Mouse (Mus musculus) MEL (cell line): ENCODE measurements around the gene Dhx30. TPM values are rescaled to one million over a fixed set of nuclear protein-coding genes. Genes with fewer than 3 reads are reported as not detected.

Source experiments
- DNase-seq: peaks from one replicate; pipeline ENCODE4 v3.0.0; 2011; ENCODE audit warnings: low read depth, low spot score
- H3K27ac ChIP-seq: 2 replicates; pipeline ENCODE4 v1.5.1; 2012; ENCODE audit warnings: low read depth, mild to moderate bottlenecking, control low read depth, low read length, moderate library complexity; ENCODE audit not compliant: control insufficient read depth
- H3K27me3 ChIP-seq, 2 experiments: fragments of 150-350 bp in 1 of 2; sonication (generic) in 1 of 2; 2 replicates each; pipeline ENCODE4 v1.6.1; 2012; ENCODE audit warnings: low read length in 2 of 2, mild to moderate bottlenecking in 2 of 2, improper control_type of control experiment in 1 of 2, moderate library complexity in 1 of 2; ENCODE audit not compliant: insufficient read depth in 2 of 2, control insufficient read depth in 1 of 2
- H3K36me3 ChIP-seq, 2 experiments: 2 replicates each; pipeline ENCODE4 v1.6.1; 2012 to 2014; ENCODE audit warnings: low read length in 2 of 2, improper control_type of control experiment in 1 of 2, inconsistent platforms in 1 of 2, mild to moderate bottlenecking in 1 of 2; ENCODE audit not compliant: insufficient read depth in 2 of 2, control insufficient read depth in 1 of 2
- H3K4me1 ChIP-seq, 2 experiments: fragments of 150-350 bp in 1 of 2; sonication (generic) in 1 of 2; 2 replicates each; pipeline ENCODE4 v1.6.1; 2012; ENCODE audit warnings: low read length in 2 of 2, improper control_type of control experiment in 1 of 2, mild to moderate bottlenecking in 1 of 2; ENCODE audit not compliant: insufficient read depth in 2 of 2, control insufficient read depth in 1 of 2
- H3K4me3 ChIP-seq, 2 experiments: fragments of 150-350 bp in 1 of 2; sonication (generic) in 1 of 2; 2 replicates each; pipeline ENCODE4 v1.5.1; 2012; ENCODE audit warnings: low read depth in 2 of 2, low read length in 2 of 2, mild to moderate bottlenecking in 2 of 2, moderate library complexity in 2 of 2, control low read depth in 1 of 2, improper control_type of control experiment in 1 of 2; ENCODE audit not compliant: control insufficient read depth in 1 of 2, insufficient read depth in 1 of 2
- H3K79me2 ChIP-seq: 2 replicates; pipeline ENCODE4 v1.6.1; 2012; ENCODE audit warnings: mild to moderate bottlenecking, low read length, moderate library complexity; ENCODE audit not compliant: control insufficient read depth, poor library complexity, insufficient read depth
- H3K9ac ChIP-seq: 2 replicates; pipeline ENCODE4 v1.6.1; 2012; ENCODE audit warnings: low read depth, mild to moderate bottlenecking, control low read depth, low read length, moderate library complexity; ENCODE audit not compliant: control insufficient read depth, poor library complexity, severe bottlenecking
- H3K9me3 ChIP-seq: fragments of 150-350 bp; sonication (generic); replicated peaks from 2 replicates; pipeline ENCODE4 v1.6.1; 2012; ENCODE audit warnings: mild to moderate bottlenecking, low read length, improper control_type of control experiment, moderate library complexity; ENCODE audit not compliant: insufficient read depth
- EP300 ChIP-seq, 2 experiments: IDR thresholded peaks; 2 replicates each; pipeline ENCODE4 v1.6.1; 2011; ENCODE audit warnings: improper control_type of control experiment in 2 of 2, low read length in 2 of 2, low read depth in 1 of 2, mild to moderate bottlenecking in 1 of 2
- HCFC1 ChIP-seq: IDR thresholded peaks from 2 replicates; pipeline ENCODE4 v1.6.1; 2012; ENCODE audit warnings: low read depth, mild to moderate bottlenecking, inconsistent platforms, low read length, improper control_type of control experiment, moderate library complexity
- JUND ChIP-seq: IDR thresholded peaks from 2 replicates; pipeline ENCODE4 v1.6.1; 2011; ENCODE audit warnings: low read depth, mild to moderate bottlenecking, improper control_type of control experiment, low read length
- MAZ ChIP-seq: IDR thresholded peaks from 2 replicates; pipeline ENCODE4 v1.6.1; 2012; ENCODE audit warnings: low read depth, mild to moderate bottlenecking, inconsistent platforms, low read length, improper control_type of control experiment
- MEF2A ChIP-seq: IDR thresholded peaks from 2 replicates; pipeline ENCODE4 v1.6.1; 2014; ENCODE audit warnings: low read depth, mild to moderate bottlenecking, inconsistent platforms, low read length, improper control_type of control experiment; ENCODE audit not compliant: poor library complexity, insufficient replicate concordance, severe bottlenecking; ENCODE audit errors: extremely low read depth
- NELFE ChIP-seq: IDR thresholded peaks from 2 replicates; pipeline ENCODE4 v1.6.1; 2011; ENCODE audit warnings: low read depth, low read length, improper control_type of control experiment
- POLR2AphosphoS2 ChIP-seq: IDR thresholded peaks from 2 replicates; pipeline ENCODE4 v1.6.1; 2011; ENCODE audit warnings: low read length, improper control_type of control experiment
- SIN3A ChIP-seq: IDR thresholded peaks from 2 replicates; pipeline ENCODE4 v1.6.1; 2012; ENCODE audit warnings: low read length, improper control_type of control experiment, inconsistent platforms
- USF2 ChIP-seq, 2 experiments: IDR thresholded peaks; 2 replicates each; pipeline ENCODE4 v1.6.1; 2011 to 2012; ENCODE audit warnings: improper control_type of control experiment in 2 of 2, low read length in 2 of 2, borderline replicate concordance in 1 of 2, inconsistent platforms in 1 of 2, low read depth in 1 of 2, mild to moderate bottlenecking in 1 of 2; ENCODE audit not compliant: insufficient read depth in 1 of 2
- polyA plus RNA-seq, 2 experiments: library from polyadenylated mRNA; stranded (reverse) in 1 of 2; unstranded in 1 of 2; fragments of >175 nt in 1 of 2; fragments of >200 nt in 1 of 2; gene quantifications; 2 replicates each; pipeline versions ENCODE4 v1.2.1 to v1.2.4; 2012; ENCODE audit warnings: low replicate concordance in 2 of 2, low read depth in 1 of 2; ENCODE audit not compliant: insufficient read length in 2 of 2, insufficient read depth in 1 of 2, missing spikeins in 1 of 2
- total RNA-seq: library from RNA; depleted of rRNA; stranded (reverse); fragments of 300-350 nt; gene quantifications from 2 replicates; pipeline ENCODE4 v1.2.3, GENCODE M21; 2012

The Dhx30 gene
- total and polyA plus RNA-seq, 3 experiments, result 113 to 126 TPM; not detected in 1

GRCm38 (mm10) chr9:110044373-110044772 is 73.3 kb downstream of the Dhx30 start:
- no peaks in the 10 kb centered on the region for H3K27me3 ChIP-seq
- H3K79me2 ChIP-seq, result no peaks in the 10 kb centered on the region
- H3K9me3 ChIP-seq, result no peaks in the 10 kb centered on the region
- DNase-seq, result no peak
- H3K27ac ChIP-seq, result no peak overlapping the region
- TF ChIP-seq USF2 (IDR thresholded peaks at IDR 0.05; ENCODE audit: borderline replicate concordance in 1 of 2, insufficient read depth in 1 of 2, low read depth in 1 of 2, low read length in 2 of 2), result no peak
- no peak for TF ChIP-seq MAZ
- TF ChIP-seq NELFE, result no peak
- TF ChIP-seq JUND, result no peak
- H3K36me3 ChIP-seq, result no peaks in the 10 kb centered on the region; a peak in 1 of 4 replicates
- no peak overlapping the region for H3K9ac ChIP-seq
- H3K4me1 ChIP-seq, result no peaks in the 10 kb centered on the region
- no peak overlapping the region for H3K4me3 ChIP-seq

- no peaks in the 10 kb centered on the region for H3K27me3 ChIP-seq
- no peak for DNase-seq
- H3K79me2 ChIP-seq, result no peaks in the 10 kb centered on the region
- H3K9ac ChIP-seq, result no peak overlapping the region
- no peak for TF ChIP-seq POLR2AphosphoS2
- H3K4me3 ChIP-seq, result no peak overlapping the region
- H3K4me1 ChIP-seq, result peaks cover 0 to 13% of the 10 kb centered on the region in 2 experiments; a peak in 1 of 4 replicates
- no peak overlapping the region; the same call in 1 of the 2 replicates for H3K27ac ChIP-seq
- H3K36me3 ChIP-seq, result peaks cover 0 to 7% of the 10 kb centered on the region in 2 experiments; a peak in 2 of 4 replicates
- no peaks in the 10 kb centered on the region for H3K9me3 ChIP-seq
These were observed 79.1 kb downstream of the Dhx30 start for GRCm38 (mm10) chr9:110038485-110038884.

GRCm38 (mm10) chr9:110037895-110038294 is 79.7 kb downstream of the Dhx30 start:
- peak overlapping the region; percentile 16; the same call in 1 of the 2 replicates for H3K27ac ChIP-seq
- DNase-seq, result peak; percentile 55
- H3K36me3 ChIP-seq, result peaks cover 0 to 7% of the 10 kb centered on the region in 2 experiments; a peak in 2 of 4 replicates
- peak in 1 of 2 experiments; percentile 15; a peak in 1 of 4 replicates for TF ChIP-seq EP300 (IDR thresholded peaks at IDR 0.05; ENCODE audit: low read depth in 1 of 2, low read length in 2 of 2)
- TF ChIP-seq SIN3A, result peak; percentile 45; the same call in 1 of the 2 replicates
- no peak for TF ChIP-seq MEF2A
- no peak for TF ChIP-seq HCFC1
- TF ChIP-seq NELFE, result no peak
- no peaks in the 10 kb centered on the region for H3K79me2 ChIP-seq
- H3K9ac ChIP-seq, result no peak overlapping the region; the same call in 1 of the 2 replicates
- H3K4me3 ChIP-seq, result no peak overlapping the region
- peaks cover 0 to 13% of the 10 kb centered on the region in 2 experiments; a peak in 1 of 4 replicates for H3K4me1 ChIP-seq
- no peaks in the 10 kb centered on the region for H3K9me3 ChIP-seq
- no peaks in the 10 kb centered on the region for H3K27me3 ChIP-seq
